Mouse (Mus musculus): ENCODE measurements at regions not wholly inside any gene's neighbourhood (a gene's known extent, or its start where the extent isn't known, plus 50 kb on each side); places are given as distances from the start of the nearest gene placed in this dataset.

- Histone ChIP-seq H3K27ac (no peak overlapping the region), H3K4me3 (no peak overlapping the region), H3K4me1 (no peaks in the 10 kb centered on the region), H3K9me3 (0 out of 2 replicates have a peak, but pooled peaks cover 2% of the 10 kb centered on the region), H3K36me3 (no peaks in the 10 kb centered on the region), H3K27me3 (ENCODE audit: insufficient read depth, poor library complexity, severe bottlenecking) (no peaks in the 10 kb centered on the region)
- WGBS = 84% methylated on average over 4 of the region's 4 CpGs
- no peak for DNase-seq (ENCODE audit: low spot score)
Measured at GRCm38 (mm10) chr5:52092273-52092672, 98.0 kb downstream of the Dhx15 start.

- DNase-seq (ENCODE audit: low spot score) = no peak
Measured at GRCm38 (mm10) chr5:52088131-52088530, 102.2 kb downstream of the Dhx15 start.

GRCm38 (mm10) chr5:52086766-52087429 lies 103.4 kb downstream of the Dhx15 start:
- Histone ChIP-seq H3K36me3 (no peaks in the 10 kb centered on the region), H3K27ac (peak overlapping the region; percentile 47; the same call in 1 of the 2 replicates), H3K4me3 (no peak overlapping the region), H3K27me3 (ENCODE audit: insufficient read depth, poor library complexity, severe bottlenecking) (peaks cover 9% of the 10 kb centered on the region), H3K4me1 (peaks cover 4% of the 10 kb centered on the region), H3K9me3 (no peaks in the 10 kb centered on the region)
- DNase-seq (ENCODE audit: low spot score) = no peak
- WGBS = 43% methylated on average over 7 of the region's 7 CpGs

More at GRCm38 (mm10) chr5:52088131-52088530, 102.2 kb downstream of the Dhx15 start:
- peaks cover 4% of the 10 kb centered on the region; the same call in 1 of the 2 replicates for H3K27me3 ChIP-seq (ENCODE audit: insufficient read depth, poor library complexity, severe bottlenecking)
- H3K9me3 ChIP-seq = no peaks in the 10 kb centered on the region
- peaks cover 4% of the 10 kb centered on the region for H3K4me1 ChIP-seq
- no peaks in the 10 kb centered on the region for H3K36me3 ChIP-seq
- H3K27ac ChIP-seq = no peak overlapping the region
- H3K4me3 ChIP-seq = no peak overlapping the region
- WGBS = 79% methylated on average over 10 of the region's 10 CpGs

GRCm38 (mm10) chr5:52080268-52080667 lies 110.0 kb downstream of the Dhx15 start:
- WGBS = 42% methylated on average over 4 of the region's 4 CpGs
- no peak for DNase-seq (ENCODE audit: low spot score)
- Histone ChIP-seq H3K4me3 (no peak overlapping the region), H3K27ac (no peak overlapping the region), H3K36me3 (no peaks in the 10 kb centered on the region), H3K9me3 (no peaks in the 10 kb centered on the region), H3K4me1 (peaks cover 7% of the 10 kb centered on the region; the same call in 1 of the 2 replicates), H3K27me3 (ENCODE audit: insufficient read depth, poor library complexity, severe bottlenecking) (peaks cover 21% of the 10 kb centered on the region)

GRCm38 (mm10) chr5:52077696-52078095 lies 112.6 kb downstream of the Dhx15 start:
- H3K4me1 ChIP-seq = peaks cover 7% of the 10 kb centered on the region; the same call in 1 of the 2 replicates
- no peaks in the 10 kb centered on the region for H3K9me3 ChIP-seq
- H3K4me3 ChIP-seq = no peak overlapping the region
- H3K27ac ChIP-seq = no peak overlapping the region
- 82% methylated on average over 3 of the region's 3 CpGs for WGBS
- no peak for DNase-seq (ENCODE audit: low spot score)
- H3K36me3 ChIP-seq = no peaks in the 10 kb centered on the region
- H3K27me3 ChIP-seq (ENCODE audit: insufficient read depth, poor library complexity, severe bottlenecking) = peaks cover 17% of the 10 kb centered on the region; the same call in 1 of the 2 replicates

- no peak for DNase-seq (ENCODE audit: low spot score)
- Histone ChIP-seq H3K4me3 (no peak overlapping the region), H3K36me3 (no peaks in the 10 kb centered on the region), H3K27me3 (ENCODE audit: insufficient read depth, poor library complexity, severe bottlenecking) (no peaks in the 10 kb centered on the region), H3K4me1 (no peaks in the 10 kb centered on the region), H3K9me3 (no peaks in the 10 kb centered on the region), H3K27ac (no peak overlapping the region)
- WGBS = 89% methylated on average over 2 of the region's 2 CpGs
Measured at GRCm38 (mm10) chr5:52075096-52075495, 115.2 kb downstream of the Dhx15 start.

- H3K27me3 ChIP-seq (ENCODE audit: insufficient read depth, poor library complexity, severe bottlenecking) = no peaks in the 10 kb centered on the region
- H3K9me3 ChIP-seq = no peaks in the 10 kb centered on the region
- 0 out of 2 replicates have a peak, but pooled peaks cover 3% of the 10 kb centered on the region for H3K4me1 ChIP-seq
- peak; percentile 81 for DNase-seq (ENCODE audit: low spot score)
- no peak overlapping the region for H3K27ac ChIP-seq
- H3K36me3 ChIP-seq = no peaks in the 10 kb centered on the region
- 34% methylated on average over 16 of the region's 16 CpGs for WGBS
- H3K4me3 ChIP-seq = no peak overlapping the region
Measured at GRCm38 (mm10) chr5:52064804-52065451, 125.4 kb downstream of the Dhx15 start.

- H3K36me3 ChIP-seq = no peaks in the 10 kb centered on the region
- 84% methylated on average over 4 of the region's 4 CpGs for WGBS
- DNase-seq (ENCODE audit: low spot score) = no peak
- H3K27ac ChIP-seq = no peak overlapping the region
- 0 out of 2 replicates have a peak, but pooled peaks cover 3% of the 10 kb centered on the region for H3K4me1 ChIP-seq
- H3K9me3 ChIP-seq = no peaks in the 10 kb centered on the region
- no peak overlapping the region for H3K4me3 ChIP-seq
- H3K27me3 ChIP-seq (ENCODE audit: insufficient read depth, poor library complexity, severe bottlenecking) = no peaks in the 10 kb centered on the region
Measured at GRCm38 (mm10) chr5:52062214-52062613, 128.1 kb downstream of the Dhx15 start.

GRCm38 (mm10) chr5:52061226-52061625 lies 129.1 kb downstream of the Dhx15 start:
- no peak for DNase-seq (ENCODE audit: low spot score)
- Histone ChIP-seq H3K4me1 (0 out of 2 replicates have a peak, but pooled peaks cover 3% of the 10 kb centered on the region), H3K9me3 (no peaks in the 10 kb centered on the region), H3K36me3 (no peaks in the 10 kb centered on the region), H3K27me3 (ENCODE audit: insufficient read depth, poor library complexity, severe bottlenecking) (no peaks in the 10 kb centered on the region), H3K27ac (no peak overlapping the region), H3K4me3 (no peak overlapping the region)
- WGBS = 79% methylated on average over 6 of the region's 6 CpGs

- Histone ChIP-seq H3K27ac (no peak overlapping the region), H3K36me3 (no peaks in the 10 kb centered on the region), H3K9me3 (no peaks in the 10 kb centered on the region), H3K27me3 (ENCODE audit: insufficient read depth, poor library complexity, severe bottlenecking) (no peaks in the 10 kb centered on the region), H3K4me1 (no peaks in the 10 kb centered on the region), H3K4me3 (no peak overlapping the region)
- no peak for DNase-seq (ENCODE audit: low spot score)
- 76% methylated on average over 1 of the region's 1 CpGs for WGBS
Measured at GRCm38 (mm10) chr5:52057261-52057660, 133.1 kb downstream of the Dhx15 start.

GRCm38 (mm10) chr5:52052072-52052465 lies 138.2 kb downstream of the Dhx15 start:
- H3K27me3 ChIP-seq (ENCODE audit: insufficient read depth, poor library complexity, severe bottlenecking) = no peaks in the 10 kb centered on the region
- peak overlapping the region; percentile 31; the same call in 1 of the 2 replicates for H3K27ac ChIP-seq

GRCm38 (mm10) chr5:52051383-52052071 lies 138.8 kb downstream of the Dhx15 start:
- Histone ChIP-seq H3K4me3 (no peak overlapping the region), H3K27me3 (ENCODE audit: insufficient read depth, poor library complexity, severe bottlenecking) (no peaks in the 10 kb centered on the region), H3K9me3 (no peaks in the 10 kb centered on the region), H3K27ac (peak overlapping the region; percentile 31; the same call in 1 of the 2 replicates), H3K36me3 (no peaks in the 10 kb centered on the region), H3K4me1 (peaks cover 9% of the 10 kb centered on the region; the same call in 1 of the 2 replicates)
- 47% methylated on average over 10 of the region's 10 CpGs for WGBS
- peak; percentile 80 for DNase-seq (ENCODE audit: low spot score)

More at GRCm38 (mm10) chr5:52052072-52052465, 138.2 kb downstream of the Dhx15 start:
- peaks cover 6% of the 10 kb centered on the region; the same call in 1 of the 2 replicates for H3K4me1 ChIP-seq
- no peaks in the 10 kb centered on the region for H3K36me3 ChIP-seq
- DNase-seq (ENCODE audit: low spot score) = no peak
- H3K9me3 ChIP-seq = no peaks in the 10 kb centered on the region
- 78% methylated on average over 4 of the region's 4 CpGs for WGBS
- no peak overlapping the region for H3K4me3 ChIP-seq

- 77% methylated on average over 1 of the region's 1 CpGs for WGBS
- no peak for DNase-seq (ENCODE audit: low spot score)
- no peaks in the 10 kb centered on the region for H3K36me3 ChIP-seq
Measured at GRCm38 (mm10) chr5:52048790-52049189, 141.5 kb downstream of the Dhx15 start.

More at GRCm38 (mm10) chr5:52048790-52049189, 141.5 kb downstream of the Dhx15 start:
- H3K4me3 ChIP-seq = no peak overlapping the region
- no peak overlapping the region for H3K27ac ChIP-seq
- no peaks in the 10 kb centered on the region for H3K9me3 ChIP-seq
- H3K4me1 ChIP-seq = peaks cover 10% of the 10 kb centered on the region; the same call in 1 of the 2 replicates
- no peaks in the 10 kb centered on the region for H3K27me3 ChIP-seq (ENCODE audit: insufficient read depth, poor library complexity, severe bottlenecking)

Data from heart, embryonic 10.5 days (tissue).